Mouse (Mus musculus) layer of hippocampus, adult 18-20 months (tissue): ENCODE results near the gene Ccl27b. TPM values are rescaled to one million over a fixed set of nuclear protein-coding genes. Genes with fewer than 3 reads are reported as not detected.
"Not testable (repeated sequence)": the region's sequence is repeated elsewhere in the genome, so short reads cannot be mapped to it uniquely, and the experiment has no call there.

ENCODE experiments used
- DNase-seq, 2 experiments: peaks; one replicate each; pipeline ENCODE4 v3.0.0; 2022; ENCODE audit warnings: low spot score in 2 of 2
- long read RNA-seq: library from polyadenylated mRNA; stranded (forward); transcript quantifications from one replicate; pipeline ENCODE4 v2.0.0, GENCODE M21; 2021
- total RNA-seq, 2 experiments: library from RNA; stranded (reverse); gene quantifications; 2 replicates each; pipeline ENCODE4 v1.2.3; 2021

The Ccl27b gene
- total RNA-seq, result 1 to 10 TPM in 1 of 2 experiments, under 1 TPM in 1; 0.89 to 2.4 TPM
- long read RNA-seq, partial matches to known transcripts, result 0 of 2 reads
- long read RNA-seq, other reads (novel, unspliced or antisense), result 2 of 2 reads

DNA sequence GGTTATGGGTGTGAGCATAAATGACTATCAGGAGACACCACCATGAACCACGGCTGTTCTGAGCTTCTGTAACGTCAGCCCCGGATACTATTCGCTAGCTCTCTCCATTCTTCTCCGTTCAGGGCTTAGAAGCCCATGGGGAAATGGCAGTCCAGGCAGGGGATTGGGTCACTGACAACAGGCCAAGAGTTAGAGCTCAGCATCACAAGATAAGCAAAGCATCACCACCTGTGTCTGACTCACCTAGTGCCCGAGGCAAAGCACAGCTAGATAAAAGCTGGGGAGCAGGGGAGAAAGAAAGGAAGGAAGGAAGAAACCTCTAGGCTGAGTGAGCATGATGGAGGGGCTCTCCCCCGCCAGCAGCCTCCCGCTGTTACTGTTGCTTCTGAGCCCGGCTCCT lies at the start of gene Ccl27b:
Gene Ccl27b, plus strand, starts transcription at position 301 of the 400 bp plus-strand sequence.
- not testable (repeated sequence) for DNase-seq

DNA sequence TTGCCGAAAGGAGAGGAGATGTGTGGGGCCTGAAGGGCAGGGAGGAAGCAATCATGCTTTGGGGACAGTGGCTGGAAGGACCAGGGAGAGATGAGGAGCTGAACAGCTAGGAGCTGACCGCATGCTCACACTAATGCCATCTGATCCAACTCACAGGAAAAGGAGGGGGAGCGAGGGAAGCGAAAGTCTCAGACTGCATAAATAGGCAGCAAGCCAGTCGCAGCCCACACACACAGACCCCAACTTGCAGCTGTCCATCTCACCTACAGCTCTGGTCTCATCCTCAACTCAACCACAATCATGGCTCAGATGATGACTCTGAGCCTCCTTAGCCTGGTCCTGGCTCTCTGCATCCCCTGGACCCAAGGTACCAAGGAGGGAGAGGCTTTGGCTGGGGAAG lies 43.2 kb upstream of the Ccl27b start, which contains the start of gene Gm10591:
Gene Gm10591, plus strand, starts transcription at position 301 of the 400 bp plus-strand sequence.
- DNase-seq, result not testable (repeated sequence)

DNA sequence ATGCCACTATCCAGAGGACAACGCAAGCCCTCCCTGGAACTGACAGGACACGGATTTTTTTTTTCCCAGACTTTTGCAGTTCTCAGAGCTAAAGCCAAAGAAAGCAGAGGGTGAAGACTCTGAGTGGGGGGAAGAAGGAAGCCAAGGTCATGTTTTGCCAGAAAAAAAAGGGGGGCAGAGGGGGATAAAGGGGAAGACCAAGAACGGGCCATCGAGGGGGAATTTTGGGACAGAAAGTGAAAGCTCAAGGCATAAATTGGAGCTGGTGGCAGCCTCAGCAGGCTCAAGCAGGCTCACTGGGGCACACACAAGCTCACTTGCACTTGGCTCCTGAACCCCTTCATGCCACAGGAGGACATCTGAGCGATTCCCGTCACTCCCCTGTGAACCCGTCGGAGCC lies 25.6 kb upstream of the Ccl27b start, which contains the start of gene Gm2564:
Gene Gm2564, plus strand, starts transcription at position 301 of the 400 bp plus-strand sequence.
- DNase-seq, result not testable (repeated sequence)

DNA sequence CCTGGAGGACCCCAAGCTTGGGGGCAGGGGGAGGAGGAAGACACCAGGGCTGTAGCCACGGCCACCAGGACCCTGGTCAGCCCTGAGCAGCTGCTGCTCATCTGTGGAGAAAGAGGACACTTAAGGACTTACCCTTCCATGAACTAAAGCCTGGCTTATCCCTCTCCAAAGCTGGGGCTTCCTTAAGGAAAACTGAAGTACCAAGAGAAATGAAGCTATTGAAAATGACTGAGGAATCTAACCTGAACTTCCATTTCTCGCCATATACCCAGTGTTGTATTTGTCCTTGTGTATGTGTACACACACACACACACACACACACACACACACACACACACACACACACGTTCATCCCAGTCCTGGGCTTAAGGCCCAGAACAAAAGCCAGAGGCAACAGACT lies 6.7 kb downstream of the Ccl27b start, which contains the start of gene Il11ra2:
Gene Il11ra2, minus strand, starts transcription at position 101 of the 400 bp plus-strand sequence.
- not testable (repeated sequence) for DNase-seq

DNA sequence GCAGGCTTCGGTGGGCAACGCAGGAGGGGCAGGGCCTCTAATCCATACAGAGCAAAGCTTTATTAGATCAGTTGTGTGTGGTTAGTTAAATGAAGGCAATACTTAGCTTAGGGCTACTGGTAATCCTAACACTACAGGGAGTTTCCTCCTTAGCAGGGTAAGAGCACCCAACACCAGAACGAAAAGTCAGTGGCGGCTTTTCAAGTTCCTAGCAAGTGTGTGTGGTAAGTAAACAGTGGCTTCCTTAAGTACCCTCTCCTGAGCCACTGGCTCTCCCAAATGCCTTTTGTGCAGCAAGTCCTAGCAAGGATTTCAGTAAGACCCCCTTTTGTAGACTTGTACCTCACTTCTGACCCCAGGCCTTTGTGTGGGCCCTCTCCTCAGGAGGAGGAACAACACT lies 20.4 kb downstream of the Ccl27b start:
- not testable (repeated sequence) for DNase-seq

DNA sequence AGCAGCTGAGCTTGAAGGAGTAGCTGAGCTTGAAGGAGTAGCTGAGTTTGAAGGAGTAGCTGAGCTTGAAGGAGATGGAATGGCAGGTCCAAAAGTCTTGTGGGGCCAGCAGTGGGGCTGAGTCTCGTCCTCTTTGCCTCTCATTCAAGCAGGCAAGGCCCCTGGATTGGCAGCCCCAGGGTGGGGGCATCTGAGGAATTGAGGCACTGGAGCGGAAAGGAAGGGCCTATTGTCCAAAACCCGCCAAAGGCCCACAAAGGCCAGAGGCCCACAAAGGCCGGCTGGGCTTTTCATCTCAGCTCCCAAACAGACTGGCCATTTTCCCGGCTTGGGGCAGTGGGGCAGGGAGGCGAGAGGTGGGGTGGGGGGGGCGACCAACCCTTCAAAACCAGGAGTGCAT lies 24.3 kb downstream of the Ccl27b start:
- DNase-seq, result not testable (repeated sequence)

DNA sequence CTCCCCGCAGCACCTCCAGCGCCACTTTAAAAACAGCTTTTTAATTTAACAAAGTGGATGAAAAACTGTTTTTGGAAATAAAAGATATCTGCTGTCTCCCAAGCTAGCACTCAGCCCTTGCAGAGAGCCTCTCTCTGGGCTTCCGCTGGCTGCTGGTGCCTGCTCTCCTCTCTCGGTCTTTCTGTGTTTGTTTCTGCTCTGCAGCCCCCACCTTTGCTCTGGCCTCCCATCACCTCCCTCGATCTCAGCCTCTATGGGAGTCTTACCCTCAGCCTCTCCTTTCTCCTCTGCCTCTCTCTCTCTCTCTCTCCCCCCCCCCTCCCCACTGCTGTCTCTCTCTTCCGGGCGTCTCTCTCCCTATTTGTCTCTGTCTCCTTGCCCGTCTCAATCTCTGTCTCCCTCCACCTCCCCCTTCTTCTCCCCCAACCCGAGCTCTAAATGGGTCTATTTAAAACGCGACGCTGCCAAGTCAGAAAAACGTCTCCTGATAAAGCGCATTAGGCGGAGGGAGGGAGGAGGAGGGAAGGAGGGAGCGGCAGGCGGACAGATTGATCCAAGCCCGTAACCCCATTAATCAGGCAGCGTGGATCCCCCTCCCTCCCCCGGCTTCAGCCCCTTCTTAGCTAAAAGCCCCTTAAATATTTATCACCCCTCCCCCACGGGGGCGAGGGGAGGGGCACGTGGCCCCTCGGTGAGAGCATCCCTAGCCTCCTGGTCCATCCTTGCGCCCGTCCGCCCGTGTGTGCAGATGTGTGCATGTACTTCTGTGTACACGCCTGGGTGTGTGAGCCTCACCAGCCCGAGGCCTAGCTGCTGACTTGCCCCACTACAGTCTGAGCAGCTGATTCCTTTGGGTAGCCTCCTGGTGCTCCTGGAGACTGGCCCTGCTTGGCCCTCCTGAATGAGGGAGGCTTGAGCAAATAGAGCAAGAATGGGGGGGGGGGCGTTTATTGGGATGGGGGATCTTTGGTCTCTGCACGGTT lies 25.6 kb downstream of the Ccl27b start:
- not testable (repeated sequence) for DNase-seq

DNA sequence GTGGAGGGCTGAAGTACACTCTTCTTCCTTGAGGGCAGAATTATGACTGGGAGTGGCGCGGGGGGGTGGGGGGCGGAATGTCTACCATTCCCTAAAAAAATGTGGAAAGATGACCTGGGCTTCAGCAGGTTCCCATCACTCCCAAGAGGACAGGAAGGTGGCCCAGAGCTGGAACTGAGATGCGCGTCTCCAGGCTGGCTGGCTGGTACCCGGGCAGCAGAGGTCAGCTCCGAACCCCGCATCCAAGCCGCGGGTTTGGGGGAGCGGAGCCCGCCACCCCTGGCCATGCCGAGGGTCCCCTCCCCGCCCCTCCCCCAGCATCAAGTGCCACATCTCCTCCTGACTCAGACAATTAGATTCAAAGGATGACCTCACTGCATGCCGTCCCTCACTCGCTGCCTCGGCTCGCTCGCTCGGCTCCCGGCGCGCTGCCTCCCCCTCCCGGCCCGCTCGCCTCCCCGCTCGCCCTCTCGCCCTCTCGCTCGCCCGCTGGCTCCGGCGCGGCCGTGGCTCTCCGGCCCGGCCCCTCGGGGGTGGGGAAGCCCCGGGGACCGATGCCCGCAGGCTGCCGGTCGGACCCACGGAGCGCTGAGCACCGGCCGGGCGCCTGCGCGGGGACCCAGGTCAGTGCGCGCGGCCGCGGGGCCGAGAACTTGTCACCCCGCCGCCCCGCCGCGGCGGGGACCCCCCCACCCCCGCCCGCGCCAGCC lies 26.6 kb downstream of the Ccl27b start:
- not testable (repeated sequence) for DNase-seq

DNA sequence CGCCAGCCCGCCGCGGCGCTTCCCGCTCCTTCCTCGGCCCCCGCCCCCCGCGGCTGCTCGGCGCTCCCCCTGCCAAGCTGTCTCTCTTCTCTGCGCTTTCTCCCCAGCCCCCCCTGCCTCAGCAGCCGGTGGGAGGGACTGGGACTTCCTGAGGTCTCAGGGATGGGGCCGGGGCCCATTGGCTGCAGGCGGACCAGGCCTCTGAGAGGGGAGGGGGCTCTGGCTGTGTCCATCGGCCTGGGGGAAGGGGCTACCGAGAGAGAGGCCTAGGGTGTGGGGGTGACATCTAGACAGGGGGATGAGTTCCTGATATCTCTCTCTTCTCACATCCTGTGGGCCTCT lies 27.1 kb downstream of the Ccl27b start:
- DNase-seq, result not testable (repeated sequence)

Other genes starting within 250 kb of the Ccl27b start
- gene Gm21586, start 215.9 kb upstream of the Ccl27b start, total RNA-seq, result not detected
- gene Gm2163, start 188.5 kb upstream of the Ccl27b start, total RNA-seq, result 1 to 10 TPM; 1.6 to 2.3 TPM
- not detected for gene Fam205a2, start 127.1 kb upstream of the Ccl27b start, total RNA-seq
- gene Gm10591, start 43.1 kb upstream of the Ccl27b start, total RNA-seq, result not detected
- gene Gm2564, start 25.5 kb upstream of the Ccl27b start, total RNA-seq, result 10 to 100 TPM in 1 of 2 experiments, 1 to 10 TPM in 1; 10.0 to 11.6 TPM
- gene Il11ra2, start 6.6 kb downstream of the Ccl27b start, total RNA-seq, result under 1 TPM in 1 of 2 experiments, not detected in 1; 0.32 TPM
- gene 4930578G10Rik, start 80.3 kb downstream of the Ccl27b start, total RNA-seq, result 1 to 10 TPM in 1 of 2 experiments, under 1 TPM in 1; 0.99 to 1.3 TPM
- gene Ccl19, start 101.3 kb downstream of the Ccl27b start, total RNA-seq, result under 1 TPM in 1 of 2 experiments, not detected in 1; 0.82 TPM
- gene Ccl21a, start 118.7 kb downstream of the Ccl27b start, total RNA-seq, result not detected
- under 1 TPM in 1 of 2 experiments, not detected in 1; 0.10 TPM for gene Fam205a1, start 198.6 kb downstream of the Ccl27b start, total RNA-seq
- gene Gm12394, start 201.5 kb downstream of the Ccl27b start, total RNA-seq, result 1 to 10 TPM in 1 of 2 experiments, under 1 TPM in 1; 0.68 to 1.0 TPM
- gene Fam205c, start 219.0 kb downstream of the Ccl27b start, total RNA-seq, result under 1 TPM; 0.30 to 0.52 TPM